Mouse (Mus musculus) lung, postnatal 0 days (tissue): ENCODE measurements around the gene Klf12. TPM values are rescaled to one million over a fixed set of nuclear protein-coding genes. Genes with fewer than 3 reads are reported as not detected.
A peak's percentile ranks its signal among the peaks of the same experiment; 100 is the strongest.

Experiments
- ATAC-seq: fragments of 200-750 bp; cut with Nextera tagmentation; 2 replicates; pipeline ENCODE4 v1.8.0; 2017; ENCODE audit warnings: moderate library complexity
- DNase-seq: peaks from one replicate; pipeline ENCODE4 v3.0.0-alpha.2; 2016; ENCODE audit warnings: low spot score
- H3K27ac ChIP-seq: fragments of 300-500 bp; sonication (generic); 2 replicates; pipeline ENCODE4 v1.5.1; 2014; ENCODE audit warnings: antibody characterized with exemption, mild to moderate bottlenecking, low read length, mixed read lengths
- H3K27me3 ChIP-seq: fragments of 300-500 bp; sonication (generic); replicated peaks from 2 replicates; pipeline ENCODE4 v1.6.1; 2014; ENCODE audit warnings: low read length, mixed read lengths; ENCODE audit not compliant: insufficient read depth
- H3K36me3 ChIP-seq: fragments of 300-500 bp; sonication (generic); 2 replicates; pipeline ENCODE4 v1.6.1; 2014; ENCODE audit warnings: low read length, mixed read lengths; ENCODE audit not compliant: insufficient read depth
- H3K4me1 ChIP-seq: fragments of 300-500 bp; sonication (generic); 2 replicates; pipeline ENCODE4 v1.6.1; 2014; ENCODE audit warnings: antibody characterized with exemption, low read depth, low read length, mixed read lengths; ENCODE audit not compliant: insufficient read depth
- H3K4me2 ChIP-seq: fragments of 300-500 bp; sonication (generic); replicated peaks from 2 replicates; pipeline ENCODE4 v1.6.1; 2014; ENCODE audit warnings: low read depth, mild to moderate bottlenecking, low read length, moderate library complexity, mixed read lengths
- H3K4me3 ChIP-seq: fragments of 300-500 bp; sonication (generic); 2 replicates; pipeline ENCODE4 v1.5.1; 2014; ENCODE audit warnings: low read depth, low read length
- H3K9ac ChIP-seq: fragments of 300-500 bp; sonication (generic); replicated peaks from 2 replicates; pipeline ENCODE4 v1.6.1; 2014; ENCODE audit warnings: low read depth, mild to moderate bottlenecking
- H3K9me3 ChIP-seq: fragments of 300-500 bp; sonication (generic); 2 replicates; pipeline ENCODE4 v1.6.1; 2016; ENCODE audit warnings: low read length, mixed read lengths
- CTCF ChIP-seq: IDR thresholded peaks from 2 replicates; pipeline ENCODE4 v1.5.1; 2016; ENCODE audit warnings: antibody characterized with exemption, mild to moderate bottlenecking
- EP300 ChIP-seq: IDR thresholded peaks from 2 replicates; pipeline ENCODE4 v1.6.1; 2016; ENCODE audit warnings: antibody characterized with exemption, mild to moderate bottlenecking, control low read depth
- WGBS: fragments of 180-500 bp; shearing (Covaris S2); extraction: QIAGEN DNeasy Blood & Tissue Kit; methylation state at CpG from one replicate; pipeline ENCODE4 v1.1.7; 2014; 5-methylcytosine and 5-hydroxymethylcytosine counted together
- polyA plus RNA-seq: library from polyadenylated mRNA; unstranded; fragments of >200 nt; fragmentation: Nextera tagmentation; extraction: Ambion mirVana; gene quantifications from 2 replicates; pipeline ENCODE4 v1.2.1, GENCODE M21; 2015

The Klf12 gene
- polyA plus RNA-seq, 1 experiment from 2014 or later, result 5.2 TPM

DNA sequence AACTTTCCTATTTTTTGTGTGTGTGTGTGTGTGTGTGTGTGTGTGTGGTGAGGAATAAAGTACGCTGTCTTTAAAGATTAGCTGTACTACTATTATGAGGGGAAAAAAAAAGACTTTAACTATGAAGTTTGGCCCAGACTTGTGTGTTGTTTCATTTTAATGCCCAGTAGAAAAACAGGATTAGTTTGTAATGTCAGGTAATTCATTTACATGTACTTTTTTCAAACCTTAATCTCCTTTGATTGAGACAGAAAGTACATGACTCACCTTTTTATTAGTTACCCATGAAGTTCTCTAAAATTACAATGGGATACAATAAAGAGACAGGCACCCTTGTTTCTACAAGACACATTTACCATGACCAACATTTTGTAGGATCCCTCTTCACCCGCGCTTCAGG lies 383.6 kb downstream of the Klf12 start:
- Histone ChIP-seq H3K27me3 (no peaks in the 10 kb centered on the region), H3K36me3 (no peaks in the 10 kb centered on the region), H3K4me2 (no peak overlapping the region), H3K9me3 (no peaks in the 10 kb centered on the region), H3K27ac (no peak overlapping the region), H3K9ac (no peak overlapping the region), H3K4me3 (no peak overlapping the region), H3K4me1 (no peaks in the 10 kb centered on the region)
- ATAC-seq, result no peak
- no peak for TF ChIP-seq CTCF
- no peak for TF ChIP-seq EP300
- no peak for DNase-seq
- WGBS, result 94% methylated on average over 3 of the region's 3 CpGs

- Histone ChIP-seq H3K9me3 (no peaks in the 10 kb centered on the region), H3K4me3 (no peak overlapping the region), H3K9ac (no peak overlapping the region), H3K27me3 (no peaks in the 10 kb centered on the region), H3K27ac (no peak overlapping the region), H3K36me3 (no peaks in the 10 kb centered on the region), H3K4me2 (no peak overlapping the region), H3K4me1 (no peaks in the 10 kb centered on the region)
- no peak for ATAC-seq
- no peak for DNase-seq
- 58% methylated on average over 3 of the region's 3 CpGs for WGBS
- no peak for TF ChIP-seq EP300
- no peak for TF ChIP-seq CTCF
These were observed 385.6 kb downstream of the Klf12 start for GRCm38 (mm10) chr14:99898861-99899260.

DNA sequence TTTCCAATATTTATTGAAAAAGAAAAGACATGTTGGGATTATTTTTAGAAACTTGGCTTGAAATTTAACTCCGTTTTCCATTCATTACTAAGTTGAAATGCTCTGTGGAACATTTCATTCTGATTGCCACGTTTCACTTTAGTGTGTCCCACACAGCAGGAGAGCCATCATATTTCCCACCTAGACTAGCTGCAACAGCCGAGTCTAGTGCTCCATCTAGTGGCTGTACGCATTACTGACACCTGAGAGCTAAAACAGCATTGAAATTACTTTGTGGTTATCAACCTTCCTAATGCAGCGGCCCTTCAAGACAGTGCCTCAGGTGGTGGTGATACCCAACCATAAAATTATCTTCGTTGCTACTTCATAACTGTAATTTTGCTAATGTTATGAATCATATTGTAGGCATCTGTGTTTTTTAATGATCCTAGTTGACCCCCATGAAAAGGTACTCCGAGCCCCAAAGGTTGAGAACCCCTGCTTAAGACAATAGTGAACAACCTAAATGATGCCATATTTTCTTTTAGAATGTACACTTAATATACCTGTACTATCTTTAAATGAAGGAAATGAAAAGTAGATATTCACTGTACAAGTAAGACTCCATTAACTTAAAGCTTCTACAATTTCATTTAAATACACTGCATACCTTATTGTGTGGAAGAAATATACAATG lies 389.6 kb downstream of the Klf12 start:
- Histone ChIP-seq H3K4me1 (no peaks in the 10 kb centered on the region), H3K36me3 (no peaks in the 10 kb centered on the region), H3K27me3 (no peaks in the 10 kb centered on the region), H3K27ac (no peak overlapping the region), H3K4me2 (no peak overlapping the region), H3K9me3 (no peaks in the 10 kb centered on the region), H3K4me3 (no peak overlapping the region), H3K9ac (no peak overlapping the region)
- DNase-seq (peak; percentile 87), ATAC-seq (peak; percentile 67)
- WGBS, result 19% methylated on average over 7 of the region's 7 CpGs
- peak; percentile 98 for TF ChIP-seq CTCF
- no peak for TF ChIP-seq EP300

- 76% methylated on average over 14 of the region's 14 CpGs for WGBS
- DNase-seq (no peak), ATAC-seq (no peak)
- Histone ChIP-seq H3K27me3 (no peaks in the 10 kb centered on the region), H3K9me3 (no peaks in the 10 kb centered on the region), H3K4me1 (no peaks in the 10 kb centered on the region), H3K27ac (no peak overlapping the region), H3K4me2 (no peak overlapping the region), H3K9ac (no peak overlapping the region), H3K36me3 (no peaks in the 10 kb centered on the region), H3K4me3 (no peak overlapping the region)
- TF ChIP-seq EP300 (no peak), CTCF (no peak)
These were observed 390.4 kb downstream of the Klf12 start for GRCm38 (mm10) chr14:99894062-99894461.

GRCm38 (mm10) chr14:99886503-99886902 lies 398.0 kb downstream of the Klf12 start:
- DNase-seq (peak; percentile 25), ATAC-seq (peak; percentile 25)
- TF ChIP-seq EP300 (no peak), CTCF (no peak)
- Histone ChIP-seq H3K4me1 (no peaks in the 10 kb centered on the region; the same call in 1 of the 2 replicates), H3K4me2 (no peak overlapping the region), H3K9ac (no peak overlapping the region), H3K36me3 (no peaks in the 10 kb centered on the region), H3K27me3 (no peaks in the 10 kb centered on the region), H3K27ac (0 out of 2 replicates have a peak overlapping the region, but pooled peaks have one; percentile 38), H3K4me3 (no peak overlapping the region), H3K9me3 (no peaks in the 10 kb centered on the region)
- whole genome bisulfite sequencing, result 47% methylated on average over 2 of the region's 2 CpGs

DNA sequence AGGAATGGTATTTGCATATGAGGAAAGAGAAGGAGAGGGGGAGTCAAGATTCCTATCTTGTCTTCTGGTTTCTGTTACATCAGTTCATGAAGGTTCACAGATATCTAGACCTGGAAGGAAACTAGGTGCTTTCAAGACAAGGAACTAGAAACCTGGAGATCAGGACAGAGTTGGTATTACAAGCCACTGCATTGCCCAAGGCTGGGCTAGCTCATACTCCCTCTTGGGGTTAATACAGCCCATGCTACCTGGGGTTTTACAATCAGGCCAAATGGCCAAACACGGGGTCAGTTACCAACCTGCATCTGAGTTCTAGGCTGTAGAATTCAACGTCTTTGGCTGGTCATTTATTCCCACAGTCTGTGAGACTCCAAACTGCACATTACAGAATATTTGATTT lies 398.9 kb downstream of the Klf12 start:
- ATAC-seq, result no peak; the same call in 1 of the 2 replicates
- WGBS, result 63% methylated on average over 2 of the region's 2 CpGs
- H3K27ac ChIP-seq, result peak overlapping the region; percentile 57; the same call in 1 of the 2 replicates

More for the DNA sequence above, 398.9 kb downstream of the Klf12 start:
- no peaks in the 10 kb centered on the region for H3K9me3 ChIP-seq
- no peak overlapping the region for H3K9ac ChIP-seq
- no peaks in the 10 kb centered on the region for H3K36me3 ChIP-seq
- H3K4me1 ChIP-seq, result no peaks in the 10 kb centered on the region; the same call in 1 of the 2 replicates
- H3K4me2 ChIP-seq, result no peak overlapping the region
- no peak overlapping the region for H3K4me3 ChIP-seq
- TF ChIP-seq CTCF (0 out of 2 replicates have a peak, but pooled peaks have one; percentile 24), EP300 (no peak)
- no peak for DNase-seq
- H3K27me3 ChIP-seq, result no peaks in the 10 kb centered on the region
